Comparison of ENCODE assay signal across 8 mouse cellular contexts in genomic region chr5:20881915-20882800, GRCm38 (mm10). TPM values are rescaled to one million over a fixed set of nuclear protein-coding genes. Genes with fewer than 3 reads are reported as not detected.
DNase-seq lines count a peak whose midpoint lies in the region; ATAC-seq lines count a peak whose summit lies in the region.

Gene Phtf2 (minus strand): TSS chr5:20882124.
Gene Tmem60 (plus strand): TSS chr5:20882191.

- peak within 1 kb of the TSS; percentile 87 for H3K4me2 ChIP-seq in lung, embryonic 16.5 days (ENCODE audit: low read depth, low read length)

- peaks cover 10% of the 10 kb centered on the region; the same call in 1 of the 2 replicates for H3K4me1 ChIP-seq in lung, embryonic 16.5 days (replicated peaks; ENCODE audit: control insufficient read depth, insufficient read depth, low read length)

- peak within 1 kb of the TSS; percentile 86 for H3K4me3 ChIP-seq in lung, embryonic 16.5 days (ENCODE audit: low read length)

- no peaks in the 10 kb centered on the region; the same call in 1 of the 2 replicates for H3K36me3 ChIP-seq in lung, embryonic 16.5 days (ENCODE audit: control insufficient read depth, insufficient read depth, low read length)

- DNase-seq in MEL-GATA-1-ER (ENCODE audit: extremely low read depth, low read depth): peak; percentile 98
- DNase-seq in cerebellum, adult 8-10 months: peak; percentile 98
- DNase-seq in forelimb bud, embryonic 11.5 days (ENCODE audit: low read depth, low spot score): peak; percentile 97
- peak; percentile 93 for DNase-seq in layer of hippocampus, adult 9-10 months (ENCODE audit: low spot score)
- peak; percentile 92 for DNase-seq in ovary, postnatal 10 days (ENCODE audit: low spot score)
- peak; percentile 98 to 99 for DNase-seq in thymus, postnatal 10 days (ENCODE audit: low spot score in 2 of 2)

- peak within 1 kb of the TSS; percentile 86 for H3K9ac ChIP-seq in lung, embryonic 16.5 days (ENCODE audit: low read length)

- H3K27ac ChIP-seq in lung, embryonic 16.5 days (ENCODE audit: low read length): peak within 1 kb of the TSS; percentile 93

- under 1% methylated on average over 93 of the region's 94 CpGs for WGBS in lung, embryonic 16.5 days

- no peaks in the 10 kb centered on the region for H3K9me3 ChIP-seq in lung, embryonic 16.5 days (ENCODE audit: control insufficient read depth, low read length)

- ATAC-seq in hematopoietic stem cell, adult 5-6 weeks (replicated peaks in 1 of 2; ENCODE audit: insufficient read depth in 1 of 2, low FRiP score in 2 of 2, low TSS enrichment in 1 of 2, low read depth in 1 of 2, poor library complexity in 2 of 2, severe bottlenecking in 2 of 2): peak; percentile 96 to 97
- ATAC-seq in lung, embryonic 16.5 days (ENCODE audit: low read depth): peak; percentile 99

- H3K27me3 ChIP-seq in lung, embryonic 16.5 days (ENCODE audit: control insufficient read depth, insufficient read depth, low read depth, low read length): no peaks in the 10 kb centered on the region

RNA-seq across cellular contexts. Expression of gene Phtf2, which starts in this region (rescaled TPM):
- 35.8 and 42.5 TPM in 2 replicates for total RNA-seq in hematopoietic stem cell, adult 5-6 weeks (2017)
- 9.3 and 10.1 TPM in 2 replicates for polyA plus RNA-seq in lung, embryonic 16.5 days (2015; fragmentation: Nextera tagmentation; extraction: Ambion mirVana)

RNA-seq across cellular contexts. Expression of gene Tmem60, which starts in this region (rescaled TPM):
- total RNA-seq in hematopoietic stem cell, adult 5-6 weeks (2017): 14.1 and 16.0 TPM in 2 replicates
- 45.8 and 47.4 TPM in 2 replicates for polyA plus RNA-seq in lung, embryonic 16.5 days (2015; fragmentation: Nextera tagmentation; extraction: Ambion mirVana)

Comparison
In these comparisons a context has a peak if more than half of its experiments do, and no peak if none do; other contexts are left out.
1. Peak in every context shown above with its lines: DNase-seq, ATAC-seq, H3K4me3 ChIP-seq and H3K27ac ChIP-seq.